ENCODE assay signal across 9 mouse cellular contexts in the genomic region with DNA sequence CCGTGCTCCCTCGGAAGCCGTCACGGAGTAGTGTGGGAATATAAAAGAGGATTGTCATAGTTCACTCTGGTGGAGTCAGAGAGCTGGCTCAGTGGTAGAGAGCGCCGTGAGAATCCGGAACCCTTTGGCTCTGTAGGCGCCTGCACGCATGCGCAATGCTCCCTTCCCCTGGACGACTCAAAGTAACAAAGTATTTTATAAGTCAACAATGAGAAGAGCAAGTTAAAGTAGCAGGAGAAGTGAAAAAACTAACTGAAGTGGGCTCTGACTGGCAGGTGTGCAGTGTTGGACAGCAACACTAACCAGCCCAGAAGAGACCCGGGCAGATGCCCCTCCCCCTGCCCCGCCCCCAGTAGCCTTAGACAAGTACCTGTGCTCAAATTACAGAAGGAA. TPM values are rescaled to one million over a fixed set of nuclear protein-coding genes. Genes with fewer than 3 reads are reported as not detected.
A peak's percentile ranks its signal among the peaks of the same experiment; 100 is the strongest.
DNase-seq lines count a peak whose midpoint lies in the region; ATAC-seq and TF ChIP-seq lines count a peak whose summit lies in the region.
"Had no signal": no experiment of that assay in that cellular context is flagged by ENCODE, and none has a peak within 500 bp of the region (broad histone marks: within the 10 kb centered on the region; RNA-seq: fewer than 3 reads in every experiment).

No protein-coding gene starts in this region.

- H3K27me3 ChIP-seq in forebrain, embryonic 16.5 days (replicated peaks; ENCODE audit: control insufficient read depth, insufficient read depth, low read length): no peaks in the 10 kb centered on the region
- H3K27me3 ChIP-seq in hindbrain, embryonic 10.5 days (ENCODE audit: insufficient read depth, poor library complexity, severe bottlenecking): no peaks in the 10 kb centered on the region; the same call in 1 of the 2 replicates

- peak; percentile 45 for DNase-seq in CD4-positive helper T cell, adult 2 months (ENCODE audit: low read depth, low spot score)
- peak; percentile 34 for DNase-seq in c-Kit-positive CD71-positive TER-119-positive erythroid progenitor cells, embryonic 14.5 days (ENCODE audit: low spot score)
- DNase-seq in hindbrain, embryonic 10.5 days (ENCODE audit: low spot score): peak; percentile 68
- DNase-seq in layer of hippocampus, adult 8-10 months (ENCODE audit: low spot score in 2 of 2): peak; percentile 76 to 81
- peak; percentile 83 for DNase-seq in lung, adult 2 months
- peak; percentile 53 for DNase-seq in ovary, adult 18-20 months (ENCODE audit: low spot score)
- DNase-seq in thymus, postnatal 14 days: peak; percentile 77

- TF ChIP-seq POLR2A in lung, adult 2 months (IDR thresholded peaks at IDR 0.05; ENCODE audit: borderline replicate concordance, extremely low read depth, low read depth, low read length): 0 out of 2 replicates have a peak, but pooled peaks have one; percentile 17

- H3K27ac ChIP-seq in forebrain, embryonic 16.5 days (ENCODE audit: low read length): no peak overlapping the region
- H3K27ac ChIP-seq in hindbrain, embryonic 10.5 days: peak overlapping the region; percentile 83

- H3K9me3 ChIP-seq in forebrain, embryonic 16.5 days (ENCODE audit: control insufficient read depth, low read length): no peaks in the 10 kb centered on the region
- no peaks in the 10 kb centered on the region; the same call in 1 of the 2 replicates for H3K9me3 ChIP-seq in hindbrain, embryonic 10.5 days

- peak overlapping the region; percentile 33 for H3K4me3 ChIP-seq in forebrain, embryonic 16.5 days (replicated peaks; ENCODE audit: low read length)
- peak overlapping the region; percentile 50 for H3K4me3 ChIP-seq in hindbrain, embryonic 10.5 days
- peak overlapping the region; percentile 49 for H3K4me3 ChIP-seq in lung, adult 2 months (replicated peaks; ENCODE audit: extremely low read depth, low read depth, low read length)

- H3K4me2 ChIP-seq in forebrain, embryonic 16.5 days (ENCODE audit: low read length): peak overlapping the region; percentile 52

- no peaks in the 10 kb centered on the region for H3K4me1 ChIP-seq in forebrain, embryonic 16.5 days (replicated peaks; ENCODE audit: control insufficient read depth, insufficient read depth, low read length)
- H3K4me1 ChIP-seq in hindbrain, embryonic 10.5 days (replicated peaks): peaks cover 11% of the 10 kb centered on the region
- H3K4me1 ChIP-seq in lung, adult 2 months (ENCODE audit: control insufficient read depth, insufficient read depth, low read length): no peaks in the 10 kb centered on the region

- no peak for TF ChIP-seq CTCF in lung, adult 2 months (IDR thresholded peaks at IDR 0.05; ENCODE audit: insufficient read depth, low read length)

- WGBS in forebrain, embryonic 16.5 days: 10% methylated on average over 13 of the region's 13 CpGs
- WGBS in hindbrain, embryonic 10.5 days: 16% methylated on average over 13 of the region's 13 CpGs
- 22% methylated on average over 13 of the region's 13 CpGs for WGBS in lung, adult 2 months

- 0 out of 2 replicates have a peak overlapping the region, but pooled peaks have one; percentile 15 for H3K9ac ChIP-seq in forebrain, embryonic 16.5 days (replicated peaks; ENCODE audit: low read depth, low read length)

- ATAC-seq in forebrain, embryonic 16.5 days: peak; percentile 77
- ATAC-seq: Patski had no signal

- no peaks in the 10 kb centered on the region for H3K36me3 ChIP-seq in forebrain, embryonic 16.5 days (ENCODE audit: control insufficient read depth, insufficient read depth)
- no peaks in the 10 kb centered on the region for H3K36me3 ChIP-seq in hindbrain, embryonic 10.5 days

RNA-seq across cellular contexts. Expression of a gene that starts 31.5 kb away (rescaled TPM):
- 156 and 176 TPM in 2 replicates for polyA plus RNA-seq in forebrain, embryonic 16.5 days (2015; fragmentation: Nextera tagmentation; extraction: Ambion mirVana)
- 230 and 231 TPM in 2 replicates for polyA plus RNA-seq in hindbrain, embryonic 10.5 days (2016; fragmentation: Nextera tagmentation; extraction: Ambion mirVana)
- 100 to 1,000 TPM; 183 to 193 (median 187) TPM for total RNA-seq in layer of hippocampus, adult 8-10 months (2022)
- polyA plus RNA-seq in lung, adult 2 months (2012; rRNA removed): 24.0 and 38.3 TPM in 2 replicates

RNA-seq across cellular contexts. Expression of a gene that starts 34.0 kb away (rescaled TPM):
- polyA plus RNA-seq in forebrain, embryonic 16.5 days (2015; fragmentation: Nextera tagmentation; extraction: Ambion mirVana): 1.6 and 2.0 TPM in 2 replicates
- polyA plus RNA-seq in hindbrain, embryonic 10.5 days (2016; fragmentation: Nextera tagmentation; extraction: Ambion mirVana): 1.0 and 1.3 TPM in 2 replicates
- 1 to 10 TPM; 1.7 to 2.2 (median 2.0) TPM for total RNA-seq in layer of hippocampus, adult 8-10 months (2022)
- polyA plus RNA-seq in lung, adult 2 months (2012; rRNA removed): 10.8 and 12.0 TPM in 2 replicates
- polyA plus RNA-seq: Patski had no signal
